Mouse (Mus musculus) intestine, embryonic 14.5 days (tissue): ENCODE measurements at regions not wholly inside any gene's neighbourhood (a gene's known extent, or its start where the extent isn't known, plus 50 kb on each side); places are given as distances from the start of the nearest gene placed in this dataset.

Source experiments
- ATAC-seq: fragments of 200-750 bp; cut with Nextera tagmentation; replicated peaks from 2 replicates; pipeline ENCODE4 v1.8.0; 2017; ENCODE audit warnings: low read depth, moderate number of reproducible peaks, moderate TSS enrichment, moderate library complexity; ENCODE audit not compliant: low FRiP score, low TSS enrichment
- DNase-seq: peaks from one replicate; pipeline ENCODE4 v3.0.0-alpha.2; 2018; ENCODE audit warnings: low spot score
- H3K27ac ChIP-seq: fragments of 300-500 bp; sonication (generic); 2 replicates; pipeline ENCODE4 v1.5.1; 2014; ENCODE audit warnings: low read depth, mild to moderate bottlenecking, control low read depth
- H3K27me3 ChIP-seq: fragments of 300-500 bp; sonication (generic); replicated peaks from 2 replicates; pipeline ENCODE4 v1.6.1; 2014; ENCODE audit warnings: low read length, control low read depth; ENCODE audit not compliant: control insufficient read depth, insufficient read depth
- H3K36me3 ChIP-seq: fragments of 300-500 bp; sonication (generic); 2 replicates; pipeline ENCODE4 v1.6.1; 2014; ENCODE audit warnings: low read length, control low read depth; ENCODE audit not compliant: control insufficient read depth, insufficient read depth
- H3K4me1 ChIP-seq: fragments of 300-500 bp; sonication (generic); replicated peaks from 2 replicates; pipeline ENCODE4 v1.6.1; 2014; ENCODE audit warnings: low read length, control low read depth, mixed read lengths; ENCODE audit not compliant: control insufficient read depth, insufficient read depth
- H3K4me2 ChIP-seq: fragments of 300-500 bp; sonication (generic); 2 replicates; pipeline ENCODE4 v1.6.1; 2014; ENCODE audit warnings: low read length
- H3K4me3 ChIP-seq: fragments of 300-500 bp; sonication (generic); 2 replicates; pipeline ENCODE4 v1.5.1; 2014; ENCODE audit warnings: low read depth, low read length, control low read depth, mixed read lengths
- H3K9ac ChIP-seq: fragments of 300-500 bp; sonication (generic); 2 replicates; pipeline ENCODE4 v1.6.1; 2014; ENCODE audit warnings: mild to moderate bottlenecking, low read length
- H3K9me3 ChIP-seq: fragments of 300-500 bp; sonication (generic); 2 replicates; pipeline ENCODE4 v1.6.1; 2016; ENCODE audit warnings: low read length, control low read depth; ENCODE audit not compliant: control insufficient read depth
- WGBS: fragments of 180-500 bp; shearing (Covaris S2); extraction: QIAGEN DNeasy Blood & Tissue Kit; methylation state at CpG from one replicate; pipeline ENCODE4 v1.1.7; 2014; 5-methylcytosine and 5-hydroxymethylcytosine counted together

- 84% methylated on average over 7 of the region's 7 CpGs for WGBS
- H3K9ac ChIP-seq = no peak overlapping the region
- no peak for ATAC-seq
Measured at GRCm38 (mm10) chr14:64570951-64571350, 466.9 kb downstream of the Prss52 start.

GRCm38 (mm10) chr14:64572756-64573155 is 468.7 kb downstream of the Prss52 start:
- WGBS = 75% methylated on average over 2 of the region's 2 CpGs
- no peak overlapping the region for H3K4me2 ChIP-seq
- H3K27ac ChIP-seq = no peak overlapping the region
- H3K4me1 ChIP-seq = no peaks in the 10 kb centered on the region
- H3K9ac ChIP-seq = no peak overlapping the region
- no peaks in the 10 kb centered on the region for H3K9me3 ChIP-seq
- DNase-seq (no peak), ATAC-seq (no peak)
- no peaks in the 10 kb centered on the region for H3K36me3 ChIP-seq
- no peak overlapping the region for H3K4me3 ChIP-seq
- H3K27me3 ChIP-seq = peaks cover 3% of the 10 kb centered on the region; the same call in 1 of the 2 replicates

More at GRCm38 (mm10) chr14:64570951-64571350, 466.9 kb downstream of the Prss52 start:
- Histone ChIP-seq H3K36me3 (no peaks in the 10 kb centered on the region), H3K4me2 (no peak overlapping the region), H3K9me3 (no peaks in the 10 kb centered on the region), H3K4me3 (no peak overlapping the region), H3K27me3 (no peaks in the 10 kb centered on the region), H3K4me1 (no peaks in the 10 kb centered on the region), H3K27ac (no peak overlapping the region)
- DNase-seq = no peak

GRCm38 (mm10) chr14:64573773-64574172 is 469.7 kb downstream of the Prss52 start:
- WGBS = 68% methylated on average over 5 of the region's 5 CpGs
- no peak overlapping the region for H3K4me2 ChIP-seq
- H3K4me1 ChIP-seq = no peaks in the 10 kb centered on the region
- H3K36me3 ChIP-seq = no peaks in the 10 kb centered on the region
- H3K4me3 ChIP-seq = no peak overlapping the region
- H3K27ac ChIP-seq = no peak overlapping the region
- H3K9me3 ChIP-seq = no peaks in the 10 kb centered on the region
- H3K9ac ChIP-seq = no peak overlapping the region
- no peak for ATAC-seq
- peaks cover 3% of the 10 kb centered on the region; the same call in 1 of the 2 replicates for H3K27me3 ChIP-seq
- no peak for DNase-seq

- Histone ChIP-seq H3K4me1 (no peaks in the 10 kb centered on the region), H3K9me3 (no peaks in the 10 kb centered on the region), H3K36me3 (no peaks in the 10 kb centered on the region), H3K27me3 (peaks cover 3% of the 10 kb centered on the region; the same call in 1 of the 2 replicates), H3K9ac (no peak overlapping the region), H3K27ac (no peak overlapping the region), H3K4me2 (no peak overlapping the region), H3K4me3 (no peak overlapping the region)
- 53% methylated on average over 7 of the region's 7 CpGs for WGBS
- no peak for ATAC-seq
- no peak for DNase-seq
Measured at GRCm38 (mm10) chr14:64574277-64574676, 470.2 kb downstream of the Prss52 start.

- peaks cover 7% of the 10 kb centered on the region for H3K27me3 ChIP-seq
- WGBS = 65% methylated on average over 6 of the region's 6 CpGs
- no peak for DNase-seq
- H3K4me2 ChIP-seq = no peak overlapping the region
- no peak overlapping the region for H3K4me3 ChIP-seq
- no peaks in the 10 kb centered on the region for H3K9me3 ChIP-seq
- H3K36me3 ChIP-seq = no peaks in the 10 kb centered on the region
- H3K9ac ChIP-seq = no peak overlapping the region
- H3K27ac ChIP-seq = no peak overlapping the region
- H3K4me1 ChIP-seq = no peaks in the 10 kb centered on the region
- ATAC-seq = no peak
Measured at GRCm38 (mm10) chr14:64574773-64575172, 470.7 kb downstream of the Prss52 start.

- ATAC-seq (no peak), DNase-seq (no peak)
- Histone ChIP-seq H3K4me1 (no peaks in the 10 kb centered on the region), H3K27me3 (peaks cover 19% of the 10 kb centered on the region), H3K36me3 (no peaks in the 10 kb centered on the region), H3K27ac (no peak overlapping the region), H3K9me3 (no peaks in the 10 kb centered on the region), H3K9ac (no peak overlapping the region), H3K4me3 (no peak overlapping the region), H3K4me2 (no peak overlapping the region)
- WGBS = 64% methylated on average over 4 of the region's 4 CpGs
Measured at GRCm38 (mm10) chr14:64575954-64576353, 471.9 kb downstream of the Prss52 start.

- no peak for ATAC-seq
- Histone ChIP-seq H3K9me3 (no peaks in the 10 kb centered on the region), H3K4me1 (no peaks in the 10 kb centered on the region), H3K36me3 (no peaks in the 10 kb centered on the region), H3K9ac (no peak overlapping the region), H3K4me3 (no peak overlapping the region), H3K27ac (no peak overlapping the region), H3K4me2 (no peak overlapping the region), H3K27me3 (peaks cover 55% of the 10 kb centered on the region)
- WGBS = 71% methylated on average over 4 of the region's 4 CpGs
- no peak for DNase-seq
Measured at GRCm38 (mm10) chr14:64580086-64580485, 476.0 kb downstream of the Prss52 start.

- Histone ChIP-seq H3K9me3 (no peaks in the 10 kb centered on the region), H3K4me2 (no peak overlapping the region), H3K27ac (no peak overlapping the region), H3K4me1 (no peaks in the 10 kb centered on the region), H3K9ac (no peak overlapping the region), H3K4me3 (no peak overlapping the region), H3K36me3 (no peaks in the 10 kb centered on the region), H3K27me3 (peaks cover 63% of the 10 kb centered on the region)
- DNase-seq = no peak
- 53% methylated on average over 6 of the region's 6 CpGs for WGBS
- no peak for ATAC-seq
Measured at GRCm38 (mm10) chr14:64580862-64581261, 476.8 kb downstream of the Prss52 start.

- Histone ChIP-seq H3K9ac (no peak overlapping the region), H3K36me3 (no peaks in the 10 kb centered on the region), H3K4me1 (no peaks in the 10 kb centered on the region), H3K27me3 (peaks cover 72% of the 10 kb centered on the region), H3K27ac (no peak overlapping the region), H3K4me3 (no peak overlapping the region), H3K9me3 (no peaks in the 10 kb centered on the region), H3K4me2 (no peak overlapping the region)
- WGBS = 29% methylated on average over 7 of the region's 7 CpGs
- DNase-seq (no peak), ATAC-seq (no peak)
Measured at GRCm38 (mm10) chr14:64581705-64582104, 477.6 kb downstream of the Prss52 start.
